Mouse (Mus musculus) liver, postnatal 0 days (tissue): ENCODE data around the gene Nf1. TPM values are rescaled to one million over a fixed set of nuclear protein-coding genes. Genes with fewer than 3 reads are reported as not detected.

Experiments used
- ATAC-seq: fragments of 200-750 bp; cut with Nextera tagmentation; 2 replicates; pipeline ENCODE4 v1.8.0; 2017; ENCODE audit warnings: mild to moderate bottlenecking, moderate library complexity
- DNase-seq: peaks from one replicate; pipeline ENCODE4 v3.0.0-alpha.2; 2016
- H3K27ac ChIP-seq: fragments of 300-500 bp; sonication (generic); 2 replicates; pipeline ENCODE4 v1.5.1; 2014; ENCODE audit warnings: antibody characterized with exemption, moderate library complexity, mild to moderate bottlenecking, low read depth
- H3K27me3 ChIP-seq: fragments of 300-500 bp; sonication (generic); 2 replicates; pipeline ENCODE4 v1.6.1; 2014; ENCODE audit warnings: low read length, control low read depth, mixed read lengths; ENCODE audit not compliant: insufficient read depth
- H3K36me3 ChIP-seq: fragments of 300-500 bp; sonication (generic); replicated peaks from 2 replicates; pipeline ENCODE4 v1.6.1; 2014; ENCODE audit warnings: mild to moderate bottlenecking, control low read depth, low read length, moderate library complexity, mixed read lengths; ENCODE audit not compliant: insufficient read depth
- H3K4me1 ChIP-seq: fragments of 300-500 bp; sonication (generic); 2 replicates; pipeline ENCODE4 v1.6.1; 2014; ENCODE audit warnings: antibody characterized with exemption, mild to moderate bottlenecking, control low read depth; ENCODE audit not compliant: insufficient read depth
- H3K4me2 ChIP-seq: fragments of 300-500 bp; sonication (generic); 2 replicates; pipeline ENCODE4 v1.6.1; 2014; ENCODE audit warnings: low read depth, mild to moderate bottlenecking, low read length, moderate library complexity, mixed read lengths
- H3K4me3 ChIP-seq: fragments of 300-500 bp; sonication (generic); 2 replicates; pipeline ENCODE4 v1.5.1; 2014; ENCODE audit warnings: low read depth, low read length
- H3K9ac ChIP-seq: fragments of 300-500 bp; sonication (generic); replicated peaks from 2 replicates; pipeline ENCODE4 v1.6.1; 2014; ENCODE audit warnings: mild to moderate bottlenecking, moderate library complexity
- H3K9me3 ChIP-seq: fragments of 300-500 bp; sonication (generic); 2 replicates; pipeline ENCODE4 v1.6.1; 2016; ENCODE audit warnings: mild to moderate bottlenecking, control low read depth, low read length, mixed read lengths
- CTCF ChIP-seq: sonication (generic); IDR thresholded peaks from 2 replicates; pipeline ENCODE4 v1.5.1; 2016; ENCODE audit warnings: antibody characterized with exemption, low read depth
- EP300 ChIP-seq: IDR thresholded peaks from 2 replicates; pipeline ENCODE4 v1.6.1; 2016; ENCODE audit warnings: antibody characterized with exemption, low read depth, mild to moderate bottlenecking
- WGBS: fragments of 180-500 bp; shearing (Covaris S2); extraction: QIAGEN DNeasy Blood & Tissue Kit; methylation state at CpG from one replicate; pipeline ENCODE4 v1.1.7; 2014; ENCODE audit not compliant: insufficient replicate concordance; 5-methylcytosine and 5-hydroxymethylcytosine counted together
- polyA plus RNA-seq: library from polyadenylated mRNA; unstranded; fragments of >200 nt; fragmentation: Nextera tagmentation; extraction: Ambion mirVana; gene quantifications from 2 replicates; pipeline ENCODE4 v1.2.1, GENCODE M21; 2015

The Nf1 gene
- polyA plus RNA-seq, 1 experiment from 2014 or later = 2.7 TPM

- DNase-seq (no peak), ATAC-seq (peak; percentile 94)
- Histone ChIP-seq H3K27me3 (no peaks in the 10 kb centered on the region), H3K4me3 (no peak overlapping the region), H3K4me2 (no peak overlapping the region), H3K4me1 (0 out of 2 replicates have a peak, but pooled peaks cover 4% of the 10 kb centered on the region), H3K36me3 (peaks cover 21% of the 10 kb centered on the region), H3K9ac (no peak overlapping the region), H3K27ac (peak overlapping the region; percentile 1; the same call in 1 of the 2 replicates), H3K9me3 (no peaks in the 10 kb centered on the region)
- TF ChIP-seq EP300 (peak; percentile 32; the same call in 1 of the 2 replicates), CTCF (no peak)
- WGBS = 67% methylated on average over 4 of the region's 4 CpGs
These were observed 221.0 kb downstream of the Nf1 start for GRCm38 (mm10) chr11:79560536-79560935.

GRCm38 (mm10) chr11:79563493-79563892, 224.0 kb downstream of the Nf1 start:
- ATAC-seq (no peak), DNase-seq (no peak)
- TF ChIP-seq EP300 = no peak
- TF ChIP-seq CTCF = no peak
- Histone ChIP-seq H3K27me3 (no peaks in the 10 kb centered on the region), H3K9me3 (no peaks in the 10 kb centered on the region), H3K4me1 (0 out of 2 replicates have a peak, but pooled peaks cover 6% of the 10 kb centered on the region), H3K27ac (no peak overlapping the region), H3K4me3 (no peak overlapping the region), H3K36me3 (peaks cover 20% of the 10 kb centered on the region), H3K9ac (no peak overlapping the region), H3K4me2 (no peak overlapping the region)
- WGBS = 85% methylated on average over 7 of the region's 7 CpGs

- H3K4me1 ChIP-seq = 0 out of 2 replicates have a peak, but pooled peaks cover 2% of the 10 kb centered on the region
- no peaks in the 10 kb centered on the region for H3K27me3 ChIP-seq
- H3K4me3 ChIP-seq = no peak overlapping the region
- H3K27ac ChIP-seq = no peak overlapping the region
- H3K4me2 ChIP-seq = no peak overlapping the region
- 74% methylated on average over 1 of the region's 1 CpGs for WGBS
- no peak for ATAC-seq
- H3K36me3 ChIP-seq = peaks cover 31% of the 10 kb centered on the region
- H3K9me3 ChIP-seq = no peaks in the 10 kb centered on the region
- H3K9ac ChIP-seq = no peak overlapping the region
- DNase-seq = no peak
- TF ChIP-seq CTCF (peak; percentile 30), EP300 (no peak)
These were observed 227.5 kb downstream of the Nf1 start for GRCm38 (mm10) chr11:79566947-79567346.

GRCm38 (mm10) chr11:79568197-79568911, 228.9 kb downstream of the Nf1 start:
- TF ChIP-seq CTCF = no peak
- TF ChIP-seq EP300 = no peak

GRCm38 (mm10) chr11:79570319-79570718, 230.8 kb downstream of the Nf1 start:
- Histone ChIP-seq H3K4me1 (0 out of 2 replicates have a peak, but pooled peaks cover 2% of the 10 kb centered on the region), H3K9me3 (no peaks in the 10 kb centered on the region), H3K4me2 (no peak overlapping the region), H3K27me3 (no peaks in the 10 kb centered on the region), H3K4me3 (no peak overlapping the region), H3K36me3 (peaks cover 31% of the 10 kb centered on the region), H3K9ac (no peak overlapping the region), H3K27ac (no peak overlapping the region)
- DNase-seq = no peak
- WGBS = 75% methylated on average over 2 of the region's 2 CpGs
- TF ChIP-seq EP300 (no peak), CTCF (no peak)
- no peak for ATAC-seq

More at GRCm38 (mm10) chr11:79568197-79568911, 228.9 kb downstream of the Nf1 start:
- DNase-seq = no peak
- Histone ChIP-seq H3K36me3 (peaks cover 36% of the 10 kb centered on the region), H3K4me3 (no peak overlapping the region), H3K4me2 (no peak overlapping the region), H3K9me3 (no peaks in the 10 kb centered on the region), H3K27ac (no peak overlapping the region), H3K27me3 (no peaks in the 10 kb centered on the region), H3K4me1 (0 out of 2 replicates have a peak, but pooled peaks cover 2% of the 10 kb centered on the region), H3K9ac (no peak overlapping the region)
- WGBS = 69% methylated on average over 11 of the region's 11 CpGs
- peak; percentile 75 for ATAC-seq

- Histone ChIP-seq H3K4me2 (no peak overlapping the region), H3K4me1 (no peaks in the 10 kb centered on the region), H3K9me3 (no peaks in the 10 kb centered on the region), H3K36me3 (peaks cover 23% of the 10 kb centered on the region), H3K9ac (no peak overlapping the region), H3K4me3 (no peak overlapping the region), H3K27ac (no peak overlapping the region), H3K27me3 (no peaks in the 10 kb centered on the region)
- DNase-seq (no peak), ATAC-seq (no peak)
- 56% methylated on average over 3 of the region's 3 CpGs for WGBS
- TF ChIP-seq EP300 = no peak
- TF ChIP-seq CTCF = no peak
These were observed 234.3 kb downstream of the Nf1 start for GRCm38 (mm10) chr11:79573836-79574235.
